Mouse (Mus musculus) limb, embryonic 10.5 days (tissue): ENCODE results near the gene Trim15. TPM values are rescaled to one million over a fixed set of nuclear protein-coding genes. Genes with fewer than 3 reads are reported as not detected.

ENCODE experiments used
- DNase-seq: peaks from one replicate; pipeline ENCODE4 v3.0.0-alpha.2; 2017; ENCODE audit warnings: low spot score
- H3K27ac ChIP-seq: fragments of 300-500 bp; sonication (generic); 2 replicates; pipeline ENCODE4 v1.5.1; 2016; ENCODE audit warnings: mild to moderate bottlenecking
- H3K27me3 ChIP-seq: fragments of 300-500 bp; sonication (generic); 2 replicates; pipeline ENCODE4 v1.6.1; 2016; ENCODE audit warnings: low read depth, mild to moderate bottlenecking; ENCODE audit not compliant: poor library complexity, severe bottlenecking
- H3K36me3 ChIP-seq: fragments of 300-500 bp; sonication (generic); 2 replicates; pipeline ENCODE4 v1.6.1; 2016; ENCODE audit warnings: mild to moderate bottlenecking, moderate library complexity
- H3K4me1 ChIP-seq: fragments of 300-500 bp; sonication (generic); 2 replicates; pipeline ENCODE4 v1.6.1; 2016
- H3K4me3 ChIP-seq: fragments of 300-500 bp; sonication (generic); 2 replicates; pipeline ENCODE4 v1.5.1; 2016; ENCODE audit warnings: mild to moderate bottlenecking, moderate library complexity
- H3K9me3 ChIP-seq: fragments of 300-500 bp; sonication (generic); replicated peaks from 2 replicates; pipeline ENCODE4 v1.6.1; 2016; ENCODE audit warnings: mild to moderate bottlenecking
- whole genome bisulfite sequencing: fragments of 180-500 bp; shearing (Covaris S2); methylation state at CpG from one replicate; pipeline ENCODE4 v1.1.7; 2016; 5-methylcytosine and 5-hydroxymethylcytosine counted together
- polyA plus RNA-seq: library from polyadenylated mRNA; unstranded; fragments of >200 nt; fragmentation: Nextera tagmentation; extraction: Ambion mirVana; gene quantifications from 2 replicates; pipeline ENCODE4 v1.2.1, GENCODE M21; 2016

Trim15 gene
- polyA plus RNA-seq, 1 experiment from 2014 or later: 0.30 TPM

- H3K4me3 ChIP-seq: no peak overlapping the region
- no peaks in the 10 kb centered on the region for H3K9me3 ChIP-seq
- no peak overlapping the region for H3K27ac ChIP-seq
- H3K36me3 ChIP-seq: peaks cover 86% of the 10 kb centered on the region
- 94% methylated on average over 4 of the region's 4 CpGs for WGBS
- no peak for DNase-seq
- H3K27me3 ChIP-seq: no peaks in the 10 kb centered on the region
- no peaks in the 10 kb centered on the region for H3K4me1 ChIP-seq
Measured at GRCm38 (mm10) chr17:36856236-36856635, 10.8 kb downstream of the Trim15 start.

- Histone ChIP-seq H3K36me3 (peaks cover 93% of the 10 kb centered on the region), H3K4me3 (no peak overlapping the region), H3K4me1 (no peaks in the 10 kb centered on the region), H3K27ac (no peak overlapping the region), H3K9me3 (no peaks in the 10 kb centered on the region), H3K27me3 (no peaks in the 10 kb centered on the region)
- WGBS: 93% methylated on average over 3 of the region's 3 CpGs
- DNase-seq: no peak
Measured at GRCm38 (mm10) chr17:36855484-36855883, 11.5 kb downstream of the Trim15 start.

- Histone ChIP-seq H3K27me3 (no peaks in the 10 kb centered on the region), H3K36me3 (peaks cover 62% of the 10 kb centered on the region), H3K4me3 (no peak overlapping the region), H3K27ac (no peak overlapping the region), H3K9me3 (no peaks in the 10 kb centered on the region), H3K4me1 (no peaks in the 10 kb centered on the region)
- no peak for DNase-seq
- WGBS: 87% methylated on average over 5 of the region's 5 CpGs
Measured at GRCm38 (mm10) chr17:36851627-36852026, 15.4 kb downstream of the Trim15 start.

DNA sequence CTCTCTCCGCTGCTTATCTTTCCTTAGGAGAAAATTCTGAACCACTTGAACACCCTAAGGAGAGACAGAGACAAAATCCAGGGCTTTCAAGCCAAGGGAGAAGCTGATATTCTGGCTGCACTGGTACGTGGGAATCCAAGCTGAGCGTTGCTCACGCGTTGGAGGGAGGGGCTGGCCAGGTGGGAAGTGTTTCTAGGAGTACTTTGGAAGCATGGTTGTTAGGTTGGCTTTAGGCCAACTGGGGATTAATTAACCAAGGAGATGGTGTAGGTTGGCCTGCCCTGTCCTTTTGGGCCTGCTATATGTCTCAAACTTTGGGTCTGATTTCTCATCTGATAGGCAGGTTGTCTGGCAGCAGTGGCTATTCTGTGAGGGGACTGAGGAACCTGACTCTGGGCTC lies 15.8 kb downstream of the Trim15 start:
- no peaks in the 10 kb centered on the region for H3K4me1 ChIP-seq
- no peak overlapping the region for H3K27ac ChIP-seq
- no peaks in the 10 kb centered on the region for H3K27me3 ChIP-seq
- WGBS: 85% methylated on average over 5 of the region's 5 CpGs
- H3K36me3 ChIP-seq: peaks cover 62% of the 10 kb centered on the region
- no peak for DNase-seq
- no peak overlapping the region for H3K4me3 ChIP-seq
- H3K9me3 ChIP-seq: no peaks in the 10 kb centered on the region

- Histone ChIP-seq H3K4me1 (no peaks in the 10 kb centered on the region), H3K9me3 (no peaks in the 10 kb centered on the region), H3K36me3 (peaks cover 54% of the 10 kb centered on the region), H3K27ac (no peak overlapping the region), H3K4me3 (no peak overlapping the region), H3K27me3 (no peaks in the 10 kb centered on the region)
- 96% methylated on average over 2 of the region's 2 CpGs for WGBS
- DNase-seq: no peak
Measured at GRCm38 (mm10) chr17:36849992-36850391, 17.0 kb downstream of the Trim15 start.

DNA sequence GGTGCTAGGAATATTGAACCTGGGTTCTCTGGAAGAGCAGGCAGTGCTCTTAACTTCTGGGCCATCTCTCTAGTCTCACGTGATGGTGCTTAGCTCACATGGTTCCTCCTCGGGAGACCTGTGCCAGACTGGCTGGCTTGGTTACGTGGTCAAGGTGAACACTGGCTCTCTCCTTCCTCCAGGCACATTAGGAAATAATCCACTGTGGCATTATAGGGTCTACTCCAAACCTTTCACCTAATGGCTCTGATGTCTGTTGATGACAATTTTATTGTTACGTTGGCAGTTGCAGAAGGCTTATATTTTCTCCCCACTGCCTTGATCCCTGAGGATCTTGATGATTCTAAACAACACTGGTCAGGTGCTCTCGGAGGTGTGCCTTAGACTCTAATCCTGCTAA lies 18.1 kb downstream of the Trim15 start:
- peaks cover 5% of the 10 kb centered on the region; the same call in 1 of the 2 replicates for H3K4me1 ChIP-seq

DNA sequence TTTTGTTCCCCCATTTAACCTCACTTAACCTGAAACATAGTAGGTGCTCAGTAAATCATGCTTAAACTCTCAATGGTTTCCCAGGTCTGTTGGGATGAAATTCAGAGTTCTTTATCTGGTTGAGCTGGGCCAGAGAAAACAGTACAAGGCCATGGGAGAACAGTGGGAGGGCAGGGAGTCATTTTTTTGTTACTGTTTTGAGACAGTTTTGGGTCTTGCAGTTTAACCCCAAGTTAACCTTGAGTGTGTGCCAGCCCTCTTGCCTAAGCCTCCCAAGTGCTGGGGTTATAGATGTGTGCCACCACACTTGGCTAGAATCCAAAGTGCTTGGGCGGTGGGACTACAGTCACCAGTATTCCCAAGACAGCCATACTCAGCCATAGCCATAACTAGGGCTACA lies 22.3 kb downstream of the Trim15 start:
- no peak overlapping the region for H3K4me3 ChIP-seq
- 97% methylated on average over 1 of the region's 1 CpGs for WGBS

More for the DNA sequence above, 18.1 kb downstream of the Trim15 start:
- no peaks in the 10 kb centered on the region for H3K9me3 ChIP-seq
- no peak overlapping the region for H3K4me3 ChIP-seq
- no peaks in the 10 kb centered on the region for H3K27me3 ChIP-seq
- H3K36me3 ChIP-seq: peaks cover 43% of the 10 kb centered on the region
- DNase-seq: no peak
- 84% methylated on average over 5 of the region's 5 CpGs for WGBS
- H3K27ac ChIP-seq: no peak overlapping the region

DNA sequence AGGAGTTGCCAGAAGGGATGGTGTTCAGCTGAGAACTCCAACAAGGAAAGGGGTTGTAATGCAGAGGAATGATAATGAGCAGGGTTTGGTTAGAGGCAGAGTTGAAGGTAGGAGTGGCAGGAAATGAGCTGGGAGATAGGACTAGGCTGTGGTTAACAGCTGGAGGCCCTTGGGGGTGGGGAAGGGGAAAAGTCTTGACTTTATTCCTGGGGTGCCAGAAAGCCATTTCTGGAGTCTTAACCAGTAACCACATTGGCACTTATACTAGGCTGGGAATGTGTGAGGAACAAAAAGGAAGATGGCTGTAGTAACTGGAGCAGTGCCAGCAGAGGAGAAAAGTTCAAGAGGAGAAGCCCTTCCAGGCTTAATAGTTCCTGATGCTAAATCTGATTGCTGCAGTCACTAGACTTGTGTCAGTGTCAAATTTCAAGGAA lies 22.7 kb downstream of the Trim15 start:
- H3K27me3 ChIP-seq: no peaks in the 10 kb centered on the region
- H3K9me3 ChIP-seq: no peaks in the 10 kb centered on the region
- peaks cover 8% of the 10 kb centered on the region; the same call in 1 of the 2 replicates for H3K36me3 ChIP-seq
- H3K4me3 ChIP-seq: no peak overlapping the region
- no peak overlapping the region for H3K27ac ChIP-seq
- H3K4me1 ChIP-seq: peaks cover 5% of the 10 kb centered on the region; the same call in 1 of the 2 replicates
- no peak for DNase-seq

More for the DNA sequence above, 22.3 kb downstream of the Trim15 start:
- Histone ChIP-seq H3K27ac (no peak overlapping the region), H3K4me1 (peaks cover 5% of the 10 kb centered on the region; the same call in 1 of the 2 replicates), H3K9me3 (no peaks in the 10 kb centered on the region), H3K27me3 (no peaks in the 10 kb centered on the region), H3K36me3 (peaks cover 8% of the 10 kb centered on the region; the same call in 1 of the 2 replicates)
- DNase-seq: no peak

- peaks cover 5% of the 10 kb centered on the region; the same call in 1 of the 2 replicates for H3K4me1 ChIP-seq
- 84% methylated on average over 7 of the region's 7 CpGs for WGBS
- no peak for DNase-seq
- no peaks in the 10 kb centered on the region for H3K27me3 ChIP-seq
- no peaks in the 10 kb centered on the region for H3K9me3 ChIP-seq
- H3K36me3 ChIP-seq: peaks cover 8% of the 10 kb centered on the region; the same call in 1 of the 2 replicates
- no peak overlapping the region for H3K4me3 ChIP-seq
- no peak overlapping the region for H3K27ac ChIP-seq
Measured at GRCm38 (mm10) chr17:36843696-36844095, 23.3 kb downstream of the Trim15 start.

DNA sequence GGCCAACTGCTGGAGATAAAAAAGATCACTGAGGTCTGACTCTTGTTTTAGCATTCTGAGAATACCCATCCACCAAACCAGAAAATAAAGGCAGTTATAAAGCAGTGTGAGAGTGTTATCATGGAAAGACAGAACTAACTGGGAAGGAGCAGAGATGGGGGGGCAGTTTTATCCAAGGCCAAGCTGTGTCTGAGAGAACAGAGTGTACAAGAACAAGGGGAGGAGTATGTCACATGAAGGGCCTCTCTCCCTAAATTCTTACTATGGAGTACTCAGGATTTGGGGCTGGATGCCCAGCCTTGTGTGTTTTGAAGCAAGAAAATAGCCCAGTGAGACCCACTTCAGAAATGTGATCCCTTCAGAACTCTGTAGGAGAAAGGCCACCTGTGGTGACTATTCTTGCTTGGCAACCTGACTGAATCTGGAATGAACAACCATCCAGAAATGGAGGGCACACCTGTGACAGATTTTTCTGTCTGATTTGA lies 26.0 kb downstream of the Trim15 start:
- Histone ChIP-seq H3K27me3 (no peaks in the 10 kb centered on the region), H3K36me3 (no peaks in the 10 kb centered on the region), H3K27ac (no peak overlapping the region), H3K9me3 (no peaks in the 10 kb centered on the region), H3K4me1 (peaks cover 11% of the 10 kb centered on the region), H3K4me3 (no peak overlapping the region)
- DNase-seq: no peak

DNA sequence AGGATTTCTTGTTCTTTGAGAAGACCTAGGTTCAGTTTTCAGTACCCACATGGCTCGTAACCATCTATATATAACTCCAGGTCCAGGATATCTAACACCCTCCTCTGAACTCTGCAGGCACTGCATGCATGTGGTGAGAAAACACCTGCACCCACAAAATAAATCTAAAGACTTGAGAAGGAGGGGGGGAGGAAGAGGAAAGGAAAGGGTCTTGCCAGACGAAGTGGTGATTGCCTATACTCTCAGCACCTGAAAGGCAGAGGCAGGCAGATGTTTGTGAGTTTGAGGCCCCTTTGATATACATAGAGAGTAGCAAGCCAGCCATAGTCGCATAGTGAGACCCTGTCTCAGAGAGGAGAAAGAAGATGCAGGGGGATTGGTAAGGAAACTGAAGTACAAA lies 27.1 kb downstream of the Trim15 start:
- DNase-seq: no peak
- H3K27ac ChIP-seq: no peak overlapping the region
- no peaks in the 10 kb centered on the region for H3K9me3 ChIP-seq
- H3K4me3 ChIP-seq: no peak overlapping the region
- no peaks in the 10 kb centered on the region for H3K27me3 ChIP-seq
- H3K36me3 ChIP-seq: no peaks in the 10 kb centered on the region
- peaks cover 14% of the 10 kb centered on the region for H3K4me1 ChIP-seq
- 78% methylated on average over 3 of the region's 3 CpGs for WGBS

GRCm38 (mm10) chr17:36839001-36839400 lies 28.0 kb downstream of the Trim15 start:
- no peak overlapping the region for H3K27ac ChIP-seq
- peaks cover 9% of the 10 kb centered on the region for H3K4me1 ChIP-seq
- no peaks in the 10 kb centered on the region for H3K36me3 ChIP-seq
- H3K9me3 ChIP-seq: no peaks in the 10 kb centered on the region
- no peaks in the 10 kb centered on the region for H3K27me3 ChIP-seq
- DNase-seq: no peak
- H3K4me3 ChIP-seq: no peak overlapping the region
- WGBS: 81% methylated on average over 5 of the region's 5 CpGs

GRCm38 (mm10) chr17:36836874-36837647 lies 29.9 kb downstream of the Trim15 start, which contains the start of gene Trim26:
Gene Trim26, plus strand, starts transcription at chr17:36837134.
- Histone ChIP-seq H3K9me3 (no peaks in the 10 kb centered on the region), H3K36me3 (no peaks in the 10 kb centered on the region), H3K27me3 (no peaks in the 10 kb centered on the region), H3K4me1 (peaks cover 9% of the 10 kb centered on the region), H3K4me3 (peak within 1 kb of the TSS; percentile 76), H3K27ac (peak within 1 kb of the TSS; percentile 95)
- WGBS: under 1% methylated on average over 55 of the region's 58 CpGs
- DNase-seq: peak; percentile 95
